Mouse (Mus musculus): ENCODE measurements around the gene Ubxn10. TPM values are rescaled to one million over a fixed set of nuclear protein-coding genes. Genes with fewer than 3 reads are reported as not detected.

The Ubxn10 gene
- total and polyA plus RNA-seq, 2 experiments: under 0.01 to 0.05 TPM

DNA sequence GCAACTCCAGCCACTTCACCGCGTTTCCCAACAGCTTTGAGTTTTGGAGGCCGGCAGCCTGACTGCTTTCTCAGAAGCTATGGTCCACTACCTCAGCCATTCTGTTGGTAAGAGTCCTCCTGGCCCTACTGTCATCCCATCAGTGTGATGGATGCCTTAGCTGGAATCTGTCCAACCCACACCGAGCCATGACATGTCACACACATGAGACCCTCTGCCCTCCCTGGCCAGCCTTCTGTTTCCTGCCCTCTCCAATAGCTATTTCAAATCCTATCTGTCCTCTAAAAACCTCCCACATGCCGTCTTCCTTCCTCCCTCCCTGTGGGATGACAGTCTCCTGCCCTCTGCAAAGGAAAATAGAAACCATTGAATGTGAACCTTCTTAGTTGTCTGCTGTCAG lies 11.2 kb downstream of the Ubxn10 start:
- TF ChIP-seq POLR2A (IDR thresholded peaks at IDR 0.05; ENCODE audit: extremely low read depth, insufficient read depth, low read length): no peak
- no peak for TF ChIP-seq CTCF (IDR thresholded peaks at IDR 0.05; ENCODE audit: low read depth, low read length)
- Histone ChIP-seq H3K27me3 (ENCODE audit: control insufficient read depth, insufficient read depth, low read length) (no peaks in the 10 kb centered on the region), H3K36me3 (ENCODE audit: control insufficient read depth, insufficient read depth, low read length) (no peaks in the 10 kb centered on the region), H3K27ac (replicated peaks; ENCODE audit: insufficient read depth, low read depth, low read length) (peak overlapping the region; percentile 26), H3K79me2 (ENCODE audit: control insufficient read depth, insufficient read depth, low read length) (no peaks in the 10 kb centered on the region), H3K4me1 (ENCODE audit: control insufficient read depth, insufficient read depth, low read length) (peaks cover 4% of the 10 kb centered on the region; the same call in 1 of the 2 replicates), H3K4me3 (ENCODE audit: insufficient read depth, low read depth, low read length) (no peak overlapping the region), H3K9ac (ENCODE audit: low read depth, low read length) (no peak overlapping the region)
- no peak for DNase-seq (ENCODE audit: extremely low read depth, low read depth, low spot score)
- WGBS: 78% methylated on average over 5 of the region's 5 CpGs

DNA sequence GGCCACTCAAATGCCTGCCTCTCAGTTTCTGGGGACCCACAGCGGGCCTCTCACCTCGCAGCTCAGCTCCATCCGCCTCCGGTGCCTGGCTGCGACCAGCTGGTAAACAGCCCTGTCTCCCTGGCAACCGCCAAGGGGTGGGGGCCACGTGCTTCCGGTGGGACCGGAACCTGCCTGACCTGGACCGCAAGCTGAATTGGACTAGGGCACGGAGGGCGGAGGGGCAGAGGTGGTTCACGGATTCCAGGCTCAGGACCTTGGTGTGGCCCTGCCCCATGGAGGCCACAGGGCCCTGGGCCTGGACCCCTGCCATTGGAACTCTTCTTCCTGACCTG lies 11.9 kb downstream of the Ubxn10 start:
- TF ChIP-seq POLR2A (IDR thresholded peaks at IDR 0.05; ENCODE audit: extremely low read depth, insufficient read depth, low read length): no peak
- TF ChIP-seq CTCF (IDR thresholded peaks at IDR 0.05; ENCODE audit: low read depth, low read length): no peak
- Histone ChIP-seq H3K4me1 (ENCODE audit: control insufficient read depth, insufficient read depth, low read length) (peaks cover 4% of the 10 kb centered on the region; the same call in 1 of the 2 replicates), H3K27ac (replicated peaks; ENCODE audit: insufficient read depth, low read depth, low read length) (peak overlapping the region; percentile 32), H3K36me3 (ENCODE audit: control insufficient read depth, insufficient read depth, low read length) (no peaks in the 10 kb centered on the region), H3K27me3 (ENCODE audit: control insufficient read depth, insufficient read depth, low read length) (no peaks in the 10 kb centered on the region), H3K9ac (ENCODE audit: low read depth, low read length) (no peak overlapping the region), H3K79me2 (ENCODE audit: control insufficient read depth, insufficient read depth, low read length) (no peaks in the 10 kb centered on the region), H3K4me3 (ENCODE audit: insufficient read depth, low read depth, low read length) (no peak overlapping the region)
- 15% methylated on average over 13 of the region's 13 CpGs for WGBS
- DNase-seq (ENCODE audit: extremely low read depth, low read depth, low spot score): peak; percentile 11

DNA sequence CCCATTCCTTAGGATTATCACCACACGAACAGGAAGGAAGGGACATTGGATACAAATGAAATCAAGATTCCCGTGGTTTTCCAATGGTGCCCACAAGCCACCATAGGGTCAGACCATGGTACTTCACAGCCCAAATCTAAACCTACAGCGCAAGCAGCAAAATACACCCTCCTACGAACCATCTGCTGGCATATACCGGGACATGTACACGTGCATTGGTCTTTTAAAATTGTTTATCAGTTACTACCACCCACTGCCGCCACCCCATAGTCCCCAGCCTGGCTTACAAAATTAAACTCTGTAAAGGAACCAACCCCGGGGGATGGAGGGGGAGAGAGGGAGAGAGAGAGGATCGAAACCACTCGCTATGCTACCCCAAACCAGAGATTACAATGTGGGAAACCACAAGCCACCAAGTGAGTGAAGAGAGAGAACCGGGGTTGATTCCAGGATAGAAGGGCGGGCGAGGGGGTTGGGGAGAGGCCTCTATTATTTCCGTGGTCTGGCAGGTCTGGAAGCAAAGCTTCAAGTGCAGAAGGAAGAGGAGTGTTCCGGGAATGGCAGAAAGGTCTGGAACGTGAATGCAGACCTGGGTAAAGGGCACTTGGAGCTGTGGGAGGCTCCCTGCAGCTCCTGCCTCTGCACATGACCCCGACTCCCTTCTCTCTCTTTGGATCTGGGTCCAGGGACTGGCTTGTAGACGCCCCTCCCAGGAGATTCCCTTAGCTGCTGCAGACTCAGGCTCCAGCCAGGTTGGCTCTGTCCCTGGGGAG lies 12.4 kb downstream of the Ubxn10 start, which contains the start of gene Pla2g2c:
Gene Pla2g2c, plus strand, starts transcription at position 439 of the 773 bp plus-strand sequence.
- Histone ChIP-seq H3K36me3 (ENCODE audit: control insufficient read depth, insufficient read depth, low read length) (no peaks in the 10 kb centered on the region), H3K27me3 (ENCODE audit: control insufficient read depth, insufficient read depth, low read length) (no peaks in the 10 kb centered on the region), H3K4me1 (ENCODE audit: control insufficient read depth, insufficient read depth, low read length) (peaks cover 4% of the 10 kb centered on the region; the same call in 1 of the 2 replicates), H3K4me3 (ENCODE audit: insufficient read depth, low read depth, low read length) (no peak within 1 kb of the TSS), H3K9ac (ENCODE audit: low read depth, low read length) (no peak within 1 kb of the TSS), H3K27ac (replicated peaks; ENCODE audit: insufficient read depth, low read depth, low read length) (peak within 1 kb of the TSS; percentile 32), H3K79me2 (ENCODE audit: control insufficient read depth, insufficient read depth, low read length) (no peaks in the 10 kb centered on the region)
- 55% methylated on average over 18 of the region's 18 CpGs for WGBS
- DNase-seq (ENCODE audit: extremely low read depth, low read depth, low spot score): no peak
- TF ChIP-seq POLR2A (IDR thresholded peaks at IDR 0.05; ENCODE audit: extremely low read depth, insufficient read depth, low read length) (no peak), CTCF (IDR thresholded peaks at IDR 0.05; ENCODE audit: low read depth, low read length) (no peak)

DNA sequence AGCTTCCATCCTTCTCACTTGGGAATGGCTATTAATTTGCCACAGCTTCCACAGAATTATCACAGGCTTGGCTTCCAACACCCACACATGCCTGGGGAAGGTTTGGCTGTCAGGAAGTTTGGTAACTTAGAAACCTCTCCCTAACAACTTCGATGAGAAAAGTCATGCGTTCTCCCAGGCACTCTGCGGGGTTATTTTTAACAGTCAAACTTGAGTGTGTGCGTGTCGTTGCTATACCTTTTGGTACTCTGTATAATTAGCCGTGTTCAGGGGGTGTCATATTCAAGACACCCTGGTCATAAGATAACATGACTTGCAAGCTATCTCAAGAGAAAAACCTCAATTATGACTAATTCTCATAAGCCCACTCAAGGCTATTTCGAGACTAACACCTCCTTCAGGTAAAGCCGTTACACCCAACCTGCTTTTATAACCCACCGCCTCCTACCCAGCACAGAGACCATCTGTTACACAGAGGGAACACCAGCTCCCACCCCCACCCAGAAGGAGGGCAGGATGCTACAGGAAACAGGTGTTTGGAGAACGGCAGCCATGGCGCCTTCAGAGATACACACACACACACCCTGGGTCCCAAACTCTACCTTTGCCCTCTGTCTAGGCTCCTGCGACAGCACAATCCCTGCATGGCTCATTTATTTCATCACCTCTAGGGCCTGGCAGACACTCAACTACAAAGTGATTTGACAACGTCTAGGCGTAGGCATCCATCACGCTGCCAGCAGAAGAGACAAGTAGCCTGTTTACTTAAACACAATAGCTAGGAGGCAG lies 13.3 kb downstream of the Ubxn10 start:
- Histone ChIP-seq H3K4me3 (ENCODE audit: insufficient read depth, low read depth, low read length) (no peak overlapping the region), H3K9ac (ENCODE audit: low read depth, low read length) (no peak overlapping the region), H3K27ac (replicated peaks; ENCODE audit: insufficient read depth, low read depth, low read length) (no peak overlapping the region), H3K79me2 (ENCODE audit: control insufficient read depth, insufficient read depth, low read length) (no peaks in the 10 kb centered on the region), H3K27me3 (ENCODE audit: control insufficient read depth, insufficient read depth, low read length) (no peaks in the 10 kb centered on the region), H3K4me1 (ENCODE audit: control insufficient read depth, insufficient read depth, low read length) (peaks cover 4% of the 10 kb centered on the region; the same call in 1 of the 2 replicates), H3K36me3 (ENCODE audit: control insufficient read depth, insufficient read depth, low read length) (no peaks in the 10 kb centered on the region)
- no peak for TF ChIP-seq CTCF (IDR thresholded peaks at IDR 0.05; ENCODE audit: low read depth, low read length)
- TF ChIP-seq POLR2A (IDR thresholded peaks at IDR 0.05; ENCODE audit: extremely low read depth, insufficient read depth, low read length): no peak
- WGBS: 51% methylated on average over 15 of the region's 15 CpGs
- DNase-seq (ENCODE audit: extremely low read depth, low read depth, low spot score): peak; percentile 71

DNA sequence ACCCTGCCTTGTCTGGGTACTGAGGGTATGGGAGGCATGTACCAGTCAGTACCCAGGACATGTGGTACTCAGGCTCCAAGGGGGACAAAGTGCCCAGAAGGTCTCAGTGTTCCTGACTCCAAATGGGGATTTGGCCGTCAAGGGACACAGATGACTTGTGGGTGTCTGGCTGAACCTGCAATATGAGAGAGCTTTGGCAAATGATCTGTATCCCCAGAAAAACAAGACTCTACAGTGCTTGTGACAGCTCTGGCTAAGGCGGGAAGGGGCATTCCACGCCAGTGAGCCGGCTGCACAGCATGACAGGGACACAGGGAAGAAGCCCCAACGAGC lies 17.7 kb downstream of the Ubxn10 start:
- no peak overlapping the region for H3K27ac ChIP-seq (replicated peaks; ENCODE audit: insufficient read depth, low read depth, low read length)
- no peaks in the 10 kb centered on the region for H3K79me2 ChIP-seq (ENCODE audit: control insufficient read depth, insufficient read depth, low read length)
- H3K4me3 ChIP-seq (ENCODE audit: insufficient read depth, low read depth, low read length): no peak overlapping the region
- no peak for DNase-seq (ENCODE audit: extremely low read depth, low read depth, low spot score)
- H3K27me3 ChIP-seq (ENCODE audit: control insufficient read depth, insufficient read depth, low read length): no peaks in the 10 kb centered on the region
- TF ChIP-seq POLR2A (IDR thresholded peaks at IDR 0.05; ENCODE audit: extremely low read depth, insufficient read depth, low read length): no peak
- TF ChIP-seq CTCF (IDR thresholded peaks at IDR 0.05; ENCODE audit: low read depth, low read length): no peak
- no peaks in the 10 kb centered on the region for H3K4me1 ChIP-seq (ENCODE audit: control insufficient read depth, insufficient read depth, low read length)
- H3K36me3 ChIP-seq (ENCODE audit: control insufficient read depth, insufficient read depth, low read length): no peaks in the 10 kb centered on the region
- WGBS: 79% methylated on average over 5 of the region's 5 CpGs
- no peak overlapping the region for H3K9ac ChIP-seq (ENCODE audit: low read depth, low read length)

All from liver, adult 2 months (tissue).